Mouse (Mus musculus): ENCODE data around the gene Pmf1. TPM values are rescaled to one million over a fixed set of nuclear protein-coding genes. Genes with fewer than 3 reads are reported as not detected.
"Not testable (repeated sequence)": the region's sequence is repeated elsewhere in the genome, so short reads cannot be mapped to it uniquely, and the experiment has no call there.

Gene Pmf1
- polyA plus RNA-seq, 1 experiment, result 73.6 TPM

DNA sequence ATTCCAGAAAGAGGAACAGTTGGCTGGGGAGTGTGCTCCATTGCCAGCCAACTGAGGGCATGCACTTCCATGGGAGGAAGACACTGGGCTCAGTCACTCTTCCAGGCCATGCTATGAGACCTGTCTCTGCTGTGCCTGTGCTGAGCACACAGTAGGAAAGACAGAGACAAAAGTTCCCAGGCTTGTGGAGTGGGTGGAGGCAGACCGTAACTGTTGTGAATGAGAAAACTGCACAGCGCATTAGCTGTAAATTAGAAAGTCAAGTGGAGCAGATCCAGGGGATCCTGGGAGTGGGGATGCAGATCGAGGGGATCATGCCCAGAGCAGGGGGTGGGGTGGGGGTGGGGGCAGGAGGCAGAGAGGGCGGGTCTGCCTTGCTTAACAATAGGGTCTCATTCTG, 29.5 kb upstream of the Pmf1 start:
- Histone ChIP-seq H3K36me3 (replicated peaks; ENCODE audit: low read length) (peaks cover 2% of the 10 kb centered on the region), H3K9me3 (no peaks in the 10 kb centered on the region), H3K4me1 (peaks cover 55% of the 10 kb centered on the region), H3K27me3 (replicated peaks) (peaks cover 51% of the 10 kb centered on the region), H3K4me3 (replicated peaks) (no peak overlapping the region)
- no peak for TF ChIP-seq GATA1 (IDR thresholded peaks at IDR 0.05; ENCODE audit: borderline replicate concordance, low read length)
- TF ChIP-seq FLI1 (IDR thresholded peaks at IDR 0.05; ENCODE audit: low read length), result no peak

DNA sequence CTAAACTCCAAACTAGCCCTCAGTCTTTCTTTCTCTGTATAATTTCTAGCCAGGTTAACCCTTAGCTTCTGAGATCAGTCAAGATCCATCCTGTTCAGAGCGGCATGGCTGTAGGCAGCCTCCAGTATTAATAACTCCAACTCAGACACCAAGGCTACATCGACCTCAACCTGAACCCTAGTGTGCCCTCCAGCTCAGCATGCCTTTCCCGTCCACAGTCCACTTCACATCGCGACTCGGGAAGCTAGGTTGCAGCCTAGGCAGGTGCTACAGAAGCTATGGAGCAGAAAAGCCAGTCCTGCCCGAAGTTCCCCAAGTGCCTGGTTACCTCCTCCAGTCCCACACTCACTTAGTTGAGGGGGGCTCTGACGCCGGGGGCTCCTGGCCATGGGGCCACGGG, 27.3 kb upstream of the Pmf1 start:
- H3K4me1 ChIP-seq, result peaks cover 42% of the 10 kb centered on the region
- peaks cover 6% of the 10 kb centered on the region; the same call in 1 of the 2 replicates for H3K9me3 ChIP-seq
- H3K4me3 ChIP-seq (replicated peaks), result no peak overlapping the region
- H3K36me3 ChIP-seq (replicated peaks; ENCODE audit: low read length), result peaks cover 2% of the 10 kb centered on the region
- TF ChIP-seq GATA1 (IDR thresholded peaks at IDR 0.05; ENCODE audit: borderline replicate concordance, low read length) (no peak), FLI1 (IDR thresholded peaks at IDR 0.05; ENCODE audit: low read length) (no peak)
- peaks cover 51% of the 10 kb centered on the region for H3K27me3 ChIP-seq (replicated peaks)

DNA sequence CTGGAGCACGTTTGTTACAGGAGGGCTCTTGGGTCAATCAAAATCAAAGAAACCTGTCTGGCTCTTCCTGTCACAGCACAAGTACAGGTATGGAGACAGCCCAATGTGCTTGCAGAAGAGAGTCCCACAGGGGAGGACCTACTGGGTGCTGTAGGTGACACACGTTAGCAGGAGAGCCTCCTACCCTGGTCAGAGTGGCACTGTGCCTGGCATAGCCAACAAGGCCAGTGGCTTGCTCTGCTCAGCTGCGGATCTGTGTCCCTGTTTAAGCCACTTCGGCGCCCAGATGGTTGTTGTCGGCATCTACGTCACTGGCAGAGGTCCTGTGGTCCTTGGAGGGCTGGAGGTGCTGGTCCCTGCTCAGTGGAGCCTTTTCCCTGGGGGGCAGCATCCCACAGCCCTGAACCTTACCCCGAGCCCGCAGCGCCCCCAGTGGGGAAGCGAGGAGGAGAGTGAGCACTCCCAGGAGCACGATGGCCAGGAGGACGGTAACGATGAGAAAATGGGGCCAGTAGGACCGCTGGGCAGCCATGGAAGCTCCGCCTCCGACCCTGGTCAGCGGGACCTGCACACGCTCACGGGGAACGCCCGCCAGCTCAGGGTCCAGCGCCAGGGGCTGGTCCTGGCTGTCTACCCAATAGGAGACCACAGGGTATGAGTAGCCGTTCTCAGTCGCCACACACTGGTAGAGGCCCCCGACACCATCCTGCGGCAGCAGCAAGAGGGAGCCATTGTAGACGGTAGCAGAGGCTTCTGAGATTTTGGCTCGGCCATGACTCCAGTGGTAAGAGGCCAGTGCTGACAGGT, 26.5 kb upstream of the Pmf1 start:
- Histone ChIP-seq H3K36me3 (replicated peaks; ENCODE audit: low read length) (peaks cover 2% of the 10 kb centered on the region), H3K9me3 (peaks cover 6% of the 10 kb centered on the region; the same call in 1 of the 2 replicates), H3K4me3 (replicated peaks) (peak overlapping the region; percentile 73), H3K27me3 (replicated peaks) (peaks cover 49% of the 10 kb centered on the region), H3K4me1 (peaks cover 45% of the 10 kb centered on the region)
- TF ChIP-seq GATA1 (IDR thresholded peaks at IDR 0.05; ENCODE audit: borderline replicate concordance, low read length), result no peak
- no peak for TF ChIP-seq FLI1 (IDR thresholded peaks at IDR 0.05; ENCODE audit: low read length)

DNA sequence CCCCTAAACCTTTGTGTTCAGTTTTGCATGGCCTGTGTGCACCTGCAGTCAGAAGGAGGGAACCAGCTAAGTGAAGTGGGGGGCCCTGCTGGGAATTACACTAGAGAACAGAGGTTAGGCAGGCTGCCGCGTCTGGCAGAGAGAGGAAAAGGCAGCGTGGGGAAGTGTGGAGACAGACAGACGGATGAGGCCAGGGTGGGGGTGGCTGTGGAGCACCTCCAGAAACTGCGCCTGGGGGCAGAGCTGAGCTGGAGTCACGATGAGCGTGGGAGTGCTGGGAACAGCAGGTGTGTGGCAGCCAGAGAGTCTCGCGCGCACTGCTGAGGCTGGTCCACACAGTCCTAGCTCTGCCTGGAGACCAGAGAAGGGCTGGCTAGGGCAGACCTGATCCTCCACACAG, 25.4 kb upstream of the Pmf1 start:
- TF ChIP-seq FLI1 (IDR thresholded peaks at IDR 0.05; ENCODE audit: low read length) (no peak), GATA1 (IDR thresholded peaks at IDR 0.05; ENCODE audit: borderline replicate concordance, low read length) (no peak)
- Histone ChIP-seq H3K27me3 (replicated peaks) (peaks cover 43% of the 10 kb centered on the region), H3K9me3 (peaks cover 6% of the 10 kb centered on the region; the same call in 1 of the 2 replicates), H3K4me1 (peaks cover 44% of the 10 kb centered on the region), H3K36me3 (replicated peaks; ENCODE audit: low read length) (peaks cover 2% of the 10 kb centered on the region), H3K4me3 (replicated peaks) (no peak overlapping the region)

DNA sequence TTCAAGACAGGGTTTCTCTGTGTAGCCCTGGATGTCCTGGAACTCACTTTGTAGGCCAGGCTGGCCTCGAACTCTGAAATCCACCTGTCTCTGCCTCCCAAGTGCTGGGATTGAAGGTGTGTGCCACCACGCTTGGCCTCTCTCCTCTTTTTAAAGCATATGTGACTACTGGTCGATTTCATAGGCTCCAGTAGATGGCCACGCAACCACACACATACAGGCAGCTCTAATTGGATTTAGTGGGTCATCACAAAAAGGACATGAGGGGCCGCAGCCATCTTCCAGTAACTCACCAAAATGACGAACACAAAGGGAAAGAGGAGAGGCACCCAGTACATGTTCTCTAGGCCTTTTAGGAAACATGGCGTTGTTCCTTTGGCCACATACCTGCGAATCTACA, 18.5 kb upstream of the Pmf1 start:
- H3K36me3 ChIP-seq (replicated peaks; ENCODE audit: low read length); H3K9me3 ChIP-seq: not testable (repeated sequence)

DNA sequence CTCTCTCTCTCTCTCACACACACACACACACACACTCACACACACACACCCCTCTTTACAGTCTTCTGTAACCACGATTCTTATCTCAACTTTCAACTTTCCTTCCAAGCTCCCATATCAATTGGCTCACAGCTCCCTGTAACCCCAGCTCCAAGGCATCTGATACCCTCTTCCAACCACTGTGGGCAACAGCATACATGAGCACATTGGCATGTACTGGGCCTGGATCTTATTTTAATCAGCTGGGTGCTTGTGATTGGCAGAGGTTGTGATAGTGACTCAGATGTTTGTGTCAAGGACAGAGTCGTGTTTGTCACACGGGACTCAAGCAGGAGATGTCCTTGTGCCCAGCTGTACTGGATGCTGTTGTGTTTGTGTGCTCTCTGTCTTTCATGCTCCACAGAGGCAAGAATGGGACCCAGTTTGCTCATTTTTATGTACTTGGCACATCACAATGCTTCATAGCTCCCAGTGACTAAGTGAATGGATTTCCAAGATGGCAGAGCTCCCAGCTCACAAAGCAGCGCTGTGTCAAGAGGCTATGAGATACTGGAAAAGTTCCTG, 17.3 kb upstream of the Pmf1 start:
- H3K27me3 ChIP-seq (replicated peaks), result no peaks in the 10 kb centered on the region
- H3K9me3 ChIP-seq, result no peaks in the 10 kb centered on the region
- peaks cover 47% of the 10 kb centered on the region for H3K4me1 ChIP-seq
- no peaks in the 10 kb centered on the region for H3K36me3 ChIP-seq (replicated peaks; ENCODE audit: low read length)
- TF ChIP-seq GATA1 (IDR thresholded peaks at IDR 0.05; ENCODE audit: borderline replicate concordance, low read length) (no peak), FLI1 (IDR thresholded peaks at IDR 0.05; ENCODE audit: low read length) (no peak)
- no peak overlapping the region for H3K4me3 ChIP-seq (replicated peaks)

More for the DNA sequence above, 18.5 kb upstream of the Pmf1 start:
- not testable (repeated sequence) for H3K27me3 ChIP-seq (replicated peaks); H3K4me3 ChIP-seq (replicated peaks)
- peaks cover 38% of the 10 kb centered on the region for H3K4me1 ChIP-seq

DNA sequence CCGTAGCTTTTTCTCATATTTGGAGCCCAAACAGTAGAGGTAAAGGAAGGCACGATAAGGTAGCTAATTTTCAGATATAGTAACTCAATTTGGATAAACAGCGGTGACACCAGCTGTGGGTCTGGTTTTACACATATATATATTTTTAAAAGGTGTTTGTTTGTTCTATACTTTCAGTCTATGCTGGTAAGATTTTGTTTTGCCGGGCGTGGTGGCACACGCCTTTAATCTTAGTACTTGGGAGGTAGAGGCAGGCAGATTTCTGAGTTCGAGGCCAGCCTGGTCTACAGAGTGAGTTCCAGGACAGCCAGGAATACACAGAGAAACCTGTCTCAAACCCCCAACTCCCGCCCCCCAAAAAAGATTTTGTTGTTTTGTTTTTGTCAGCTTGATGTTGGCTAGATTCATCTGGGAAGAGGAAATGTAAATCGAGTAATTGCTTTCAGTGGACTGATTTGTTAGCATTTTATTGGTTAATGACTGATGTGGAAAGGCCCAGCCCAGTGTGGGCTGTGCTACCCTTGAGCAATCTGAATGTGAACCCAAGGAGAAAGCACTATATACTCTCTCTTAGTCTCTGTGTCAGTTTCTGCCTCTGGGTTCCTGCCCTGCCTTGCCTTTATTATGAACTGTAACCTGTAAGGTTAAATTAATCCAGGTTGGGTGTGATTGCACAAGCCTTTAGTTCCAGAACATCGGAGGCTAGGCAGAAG, 15.7 kb upstream of the Pmf1 start:
- Histone ChIP-seq H3K4me1 (peaks cover 53% of the 10 kb centered on the region), H3K27me3 (replicated peaks) (no peaks in the 10 kb centered on the region), H3K9me3 (no peaks in the 10 kb centered on the region), H3K4me3 (replicated peaks) (peak overlapping the region; percentile 99), H3K36me3 (replicated peaks; ENCODE audit: low read length) (peaks cover 8% of the 10 kb centered on the region)
- TF ChIP-seq GATA1 (IDR thresholded peaks at IDR 0.05; ENCODE audit: borderline replicate concordance, low read length) (no peak), FLI1 (IDR thresholded peaks at IDR 0.05; ENCODE audit: low read length) (no peak)

DNA sequence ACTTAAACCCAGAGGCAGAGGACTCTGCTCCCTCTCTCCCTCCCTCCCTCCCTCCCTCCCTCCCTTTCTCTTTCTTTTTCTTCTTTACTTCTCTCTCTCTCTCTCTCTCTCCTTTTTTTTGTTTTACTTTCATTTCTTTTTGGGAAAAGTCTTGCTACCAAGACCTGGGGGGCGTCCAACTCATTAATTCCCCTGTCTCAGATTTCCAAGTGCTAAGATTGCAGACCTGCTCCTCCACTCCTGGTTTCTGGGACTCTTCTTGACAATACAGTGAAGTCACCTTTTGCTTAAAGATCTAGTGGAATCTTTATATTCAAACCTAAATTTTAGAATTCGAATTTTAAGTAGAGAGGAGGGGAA, 15.2 kb upstream of the Pmf1 start:
- Histone ChIP-seq H3K4me1 (peaks cover 59% of the 10 kb centered on the region), H3K27me3 (replicated peaks) (no peaks in the 10 kb centered on the region), H3K36me3 (replicated peaks; ENCODE audit: low read length) (peaks cover 14% of the 10 kb centered on the region), H3K9me3 (no peaks in the 10 kb centered on the region), H3K4me3 (replicated peaks) (peak overlapping the region; percentile 99)
- TF ChIP-seq FLI1 (IDR thresholded peaks at IDR 0.05; ENCODE audit: low read length) (no peak), GATA1 (IDR thresholded peaks at IDR 0.05; ENCODE audit: borderline replicate concordance, low read length) (no peak)

DNA sequence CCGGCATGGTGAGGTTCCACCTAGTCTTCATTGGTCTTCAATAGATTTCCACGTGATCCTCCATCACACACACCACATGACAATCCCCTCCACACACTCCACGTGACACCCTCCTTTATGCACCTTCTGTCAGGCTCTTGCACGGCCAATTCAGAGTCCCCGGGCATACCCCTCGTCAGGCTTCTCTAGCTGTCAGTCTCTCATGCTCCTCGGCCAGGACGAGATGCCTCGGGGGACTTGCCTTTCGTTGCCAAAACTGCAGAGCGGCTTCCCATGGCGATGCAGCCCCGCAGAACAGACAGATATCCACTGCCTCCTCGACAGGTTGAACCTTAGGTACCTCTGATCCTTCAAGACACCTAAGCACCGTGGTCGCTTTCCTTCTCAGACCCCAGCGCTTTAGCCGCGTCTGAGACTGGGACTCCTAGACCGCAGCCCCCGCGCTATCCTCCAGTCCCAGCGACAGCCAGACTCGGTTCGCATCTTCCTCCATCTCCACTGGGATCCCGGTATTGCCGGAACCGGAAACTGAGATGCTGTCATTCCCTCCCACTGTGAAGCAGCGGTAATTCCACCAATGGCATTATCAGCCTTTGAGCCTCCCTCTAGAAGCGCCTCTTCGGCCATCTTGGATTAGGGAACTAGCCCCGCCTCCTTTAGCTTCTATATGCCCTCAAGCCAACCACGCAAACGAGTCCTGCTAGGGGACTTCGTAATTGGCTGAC, 14.6 kb upstream of the Pmf1 start, which contains the start of gene Slc25a44:
TSS of gene Slc25a44 (minus strand) at position 535 of the 725 bp plus-strand sequence.
- TF ChIP-seq FLI1 (IDR thresholded peaks at IDR 0.05; ENCODE audit: low read length) (no peak), GATA1 (IDR thresholded peaks at IDR 0.05; ENCODE audit: borderline replicate concordance, low read length) (no peak)
- Histone ChIP-seq H3K27me3 (replicated peaks) (no peaks in the 10 kb centered on the region), H3K4me3 (replicated peaks) (peak within 1 kb of the TSS; percentile 99), H3K4me1 (peaks cover 62% of the 10 kb centered on the region), H3K36me3 (replicated peaks; ENCODE audit: low read length) (peaks cover 19% of the 10 kb centered on the region), H3K9me3 (no peaks in the 10 kb centered on the region)

Data from megakaryocyte, embryonic 14.5 days (primary cell).